Mouse (Mus musculus): ENCODE measurements around the gene Sp8.

GRCm38 (mm10) chr12:118887964-118888363, 41.8 kb downstream of the Sp8 start:
- no peak for TF ChIP-seq CTCF (IDR thresholded peaks at IDR 0.05; ENCODE audit: low read depth)
- no peak for TF ChIP-seq EP300 (IDR thresholded peaks at IDR 0.05; ENCODE audit: low read depth)
